Mouse (Mus musculus): ENCODE results near the gene Rap1a. TPM values are rescaled to one million over a fixed set of nuclear protein-coding genes. Genes with fewer than 3 reads are reported as not detected.

Rap1a gene
- total RNA-seq, 2 experiments from 2014 or later: 110 to 115 TPM

- intact Hi-C loops (cut with DNase I): no loop called here
- DNase-seq: no peak
These were observed 6.5 kb upstream of the Rap1a start for GRCm38 (mm10) chr3:105807672-105808071.

DNA sequence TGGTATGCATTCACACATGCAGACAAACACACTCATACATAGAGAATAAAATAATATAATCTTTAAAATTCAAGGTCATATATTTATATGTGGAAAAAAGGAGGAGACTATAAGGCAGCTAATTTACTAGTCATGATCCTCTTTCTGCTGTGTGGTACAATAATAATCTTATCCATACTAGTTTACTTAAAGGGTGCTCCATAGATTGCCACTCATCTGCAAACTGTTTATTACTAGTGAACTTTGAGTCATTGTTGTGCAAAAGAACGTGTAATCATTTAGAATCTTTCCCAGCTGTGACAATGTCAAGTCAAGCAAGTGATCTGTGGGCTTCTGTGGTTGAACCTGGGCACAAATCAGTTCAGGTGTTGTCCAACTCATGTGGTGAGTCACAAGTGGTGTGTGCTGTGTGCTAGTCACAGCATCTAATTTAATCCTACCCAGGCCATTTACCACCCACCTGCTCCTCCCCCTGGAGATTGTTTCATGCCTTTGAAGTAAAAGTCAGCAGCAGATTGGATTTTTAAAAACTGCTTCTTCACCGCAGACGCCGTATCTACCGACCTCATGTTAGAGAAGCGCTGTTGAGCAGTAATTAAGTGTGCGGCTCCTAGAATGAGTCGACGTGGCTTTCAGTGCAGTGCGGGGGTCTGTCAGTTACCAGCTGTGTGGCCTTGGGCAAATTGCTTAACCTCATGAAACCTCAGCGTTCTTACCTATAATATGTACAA is 5.5 kb upstream of the Rap1a start:
- intact Hi-C loops (cut with DNase I): no loop called here
- no peak for DNase-seq

DNA sequence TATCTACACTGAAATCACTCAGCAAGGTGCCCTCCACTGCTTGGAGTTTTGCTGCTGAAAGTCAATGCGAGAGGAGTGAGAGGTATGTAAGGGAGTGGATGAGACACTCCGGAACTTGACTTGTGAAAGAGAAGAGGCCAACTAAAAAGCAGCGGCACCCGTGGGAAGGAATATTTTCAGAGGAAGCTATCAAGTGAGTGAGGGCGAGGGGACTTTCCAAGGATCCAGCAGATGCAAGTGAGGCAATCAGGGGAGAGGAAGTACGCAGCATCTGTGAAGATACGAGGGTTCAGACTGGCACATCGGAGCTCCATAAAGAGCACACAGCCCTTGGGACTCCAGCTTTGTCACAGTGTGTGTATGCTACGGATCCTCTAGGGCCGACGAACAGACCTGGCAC is 2.5 kb upstream of the Rap1a start:
- no peak for DNase-seq
- intact Hi-C loops (cut with DNase I): loop anchor here (2.0 kb wide), 1 partner anchor 21 kb away; no protein-coding TSS in a partner anchor

GRCm38 (mm10) chr3:105800675-105801190 is 403 bp downstream of the Rap1a start:
- intact Hi-C loops (cut with DNase I): loop anchor here (2.0 kb wide), 2 partner anchors 94 to 114 kb away; partner anchors contain the start of gene Ddx20
- DNase-seq: peak in 1 of 2 experiments; percentile 48

GRCm38 (mm10) chr3:105800156-105800674 is 921 bp downstream of the Rap1a start:
- DNase-seq: no peak
- intact Hi-C loops (cut with DNase I): loop anchor here (2.0 kb wide), 2 partner anchors 95 to 113 kb away; partner anchors contain the start of gene Ddx20

DNA sequence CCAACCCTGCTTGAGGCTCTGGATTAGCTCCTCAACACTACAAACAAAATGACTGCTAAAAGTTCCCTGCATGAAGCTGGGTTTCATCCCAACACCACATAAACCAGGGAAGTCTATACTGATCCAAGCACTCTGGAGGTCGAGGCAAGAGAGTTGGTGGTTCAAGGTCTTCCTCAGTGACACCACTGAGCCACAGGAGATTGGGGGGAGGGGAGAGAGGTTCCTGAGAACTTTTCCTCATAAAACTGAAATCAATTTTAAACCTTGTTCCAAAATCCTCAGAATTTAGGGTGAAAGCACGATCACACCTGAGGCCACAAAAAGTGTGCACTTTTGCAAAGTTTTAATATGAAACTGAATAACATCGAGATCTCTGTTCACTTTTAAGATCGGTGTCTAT is 1.8 kb downstream of the Rap1a start:
- DNase-seq: no peak
- intact Hi-C loops (cut with DNase I): loop anchor here (5.0 kb wide), 1 partner anchor 37 kb away; no protein-coding TSS in a partner anchor

- DNase-seq: no peak
- intact Hi-C loops (cut with DNase I): loop anchor here (5.0 kb wide), 1 partner anchor 36 kb away; no protein-coding TSS in a partner anchor
These were observed 2.4 kb downstream of the Rap1a start for GRCm38 (mm10) chr3:105798770-105799169.

- intact Hi-C loops (cut with DNase I): loop anchor here (5.0 kb wide), 1 partner anchor 35 kb away; no protein-coding TSS in a partner anchor
- DNase-seq: no peak
These were observed 3.7 kb downstream of the Rap1a start for GRCm38 (mm10) chr3:105797427-105797826.

DNA sequence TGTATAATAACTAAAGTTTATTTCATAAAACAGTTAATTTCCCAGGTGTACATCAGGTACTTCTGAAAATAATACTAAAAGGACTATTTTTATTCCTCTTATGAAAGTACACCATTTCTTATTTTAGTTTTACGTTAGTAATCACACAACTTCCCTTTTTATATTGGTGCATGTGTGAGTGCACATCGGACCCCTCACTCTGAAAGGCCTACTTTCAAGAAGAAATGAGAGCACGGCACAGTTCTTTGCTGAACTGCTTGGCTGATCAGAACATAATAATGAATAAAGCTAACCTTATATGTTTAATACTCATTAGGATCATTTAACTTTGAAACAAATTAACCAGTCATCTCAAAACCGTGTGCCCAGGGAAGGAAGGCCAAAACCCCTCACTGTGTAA is 4.4 kb downstream of the Rap1a start:
- DNase-seq: no peak
- intact Hi-C loops (cut with DNase I): loop anchor here (5.0 kb wide), 1 partner anchor 34 kb away; no protein-coding TSS in a partner anchor

GRCm38 (mm10) chr3:105794309-105794708 is 6.8 kb downstream of the Rap1a start:
- no peak for DNase-seq
- intact Hi-C loops (cut with DNase I): no loop called here

DNA sequence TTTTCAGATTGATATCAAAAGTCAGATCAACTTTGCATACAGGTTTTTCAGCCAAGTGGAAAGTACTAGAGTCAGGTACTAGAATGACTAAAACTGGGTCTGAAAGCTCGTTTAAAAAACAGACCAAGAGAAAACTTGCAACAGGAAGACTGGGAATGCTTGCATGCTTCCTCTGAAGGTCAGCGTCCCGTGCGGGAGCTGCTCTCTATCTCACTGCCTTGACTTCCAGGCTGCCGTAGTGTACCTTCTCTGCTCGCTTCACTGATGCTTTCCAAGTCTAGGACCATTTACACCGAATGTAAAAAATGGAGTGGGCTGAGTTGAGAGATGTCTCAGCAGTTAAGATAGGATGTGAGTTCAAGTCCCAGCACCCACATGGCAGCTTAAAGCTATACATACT is 8.8 kb downstream of the Rap1a start:
- DNase-seq: no peak
- intact Hi-C loops (cut with DNase I): no loop called here

DNA sequence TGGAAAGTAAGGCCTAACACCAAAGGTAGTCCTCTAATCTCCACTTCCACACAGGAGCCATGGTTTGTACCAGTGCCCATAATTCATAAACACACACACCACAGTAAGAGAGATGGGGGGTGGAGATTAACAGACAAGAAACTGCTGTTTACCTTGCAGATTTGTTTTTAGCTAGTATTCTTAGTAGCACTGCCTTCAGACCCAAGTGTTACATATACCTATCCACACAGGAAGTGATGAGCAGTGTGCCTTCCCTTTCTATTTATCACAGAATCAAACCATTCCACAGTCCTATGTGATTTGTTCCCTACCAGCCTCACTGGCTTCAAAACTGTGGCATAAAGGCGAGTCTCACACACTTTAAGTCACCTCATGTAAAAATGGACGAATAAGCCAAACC is 10.0 kb downstream of the Rap1a start:
- intact Hi-C loops (cut with DNase I): no loop called here
- no peak for DNase-seq

DNA sequence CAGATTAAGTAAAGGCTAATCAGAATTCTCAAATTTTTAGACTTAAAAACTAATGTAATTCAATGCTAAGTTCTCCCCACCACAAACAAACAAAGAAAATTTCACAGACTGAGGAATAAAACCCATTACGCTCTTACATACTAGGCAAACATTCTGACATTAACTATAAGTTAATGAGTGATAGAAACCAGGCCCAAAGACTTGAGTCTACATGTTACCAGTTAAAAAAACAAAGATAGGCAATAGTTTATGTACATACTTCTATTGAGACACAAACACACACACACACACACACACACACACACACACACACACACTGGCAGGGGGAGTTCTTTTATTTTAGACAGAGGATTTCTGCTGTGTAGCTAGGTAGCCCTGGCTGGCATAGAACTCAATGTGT is 10.8 kb downstream of the Rap1a start:
- intact Hi-C loops (cut with DNase I): no loop called here
- DNase-seq: no peak

DNA sequence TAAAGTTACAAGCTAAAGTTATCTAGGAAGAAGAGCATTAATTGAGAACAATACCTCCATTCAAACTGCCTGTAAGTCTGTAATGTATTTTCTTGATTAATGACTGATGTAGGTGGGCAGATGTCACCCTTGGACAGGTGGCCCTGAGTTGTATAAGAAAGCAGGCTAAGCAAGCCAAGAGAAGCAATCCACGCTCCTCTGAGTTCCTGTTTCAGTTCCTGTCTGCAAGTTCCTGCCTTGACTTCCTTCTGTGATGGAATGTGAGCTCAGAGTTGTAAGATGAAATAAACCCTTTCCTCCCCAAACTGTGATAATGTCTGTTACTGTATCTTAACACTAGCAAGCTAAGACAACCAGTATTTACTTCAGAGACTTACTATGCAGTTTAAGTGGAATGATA is 11.4 kb downstream of the Rap1a start:
- no peak for DNase-seq
- intact Hi-C loops (cut with DNase I): no loop called here

GRCm38 (mm10) chr3:105787328-105787727 is 13.8 kb downstream of the Rap1a start:
- intact Hi-C loops (cut with DNase I): no loop called here
- DNase-seq: no peak

DNA sequence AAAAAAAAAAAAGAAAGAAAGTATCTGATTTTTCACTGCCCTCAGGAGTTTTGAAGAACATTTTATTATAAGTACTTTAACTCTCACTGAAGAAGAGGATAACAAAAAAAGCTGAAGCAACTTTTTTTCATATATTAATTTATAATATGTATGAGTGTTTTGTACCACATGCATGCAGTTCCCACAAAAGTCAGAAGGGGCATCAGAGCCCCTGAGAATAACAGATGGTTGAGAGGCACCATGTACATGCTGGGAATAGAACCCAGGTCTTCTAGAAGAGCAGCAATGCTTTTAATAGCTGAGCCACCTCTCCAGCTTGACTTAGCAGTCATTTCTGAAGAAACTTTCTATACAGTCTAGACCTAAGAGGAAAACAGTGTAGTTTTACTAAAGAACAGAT is 15.3 kb downstream of the Rap1a start:
- intact Hi-C loops (cut with DNase I): no loop called here
- no peak for DNase-seq

- no peak for DNase-seq
- intact Hi-C loops (cut with DNase I): no loop called here
These were observed 17.3 kb downstream of the Rap1a start for GRCm38 (mm10) chr3:105783809-105784208.

GRCm38 (mm10) chr3:105782406-105782805 is 18.7 kb downstream of the Rap1a start:
- no peak for DNase-seq
- intact Hi-C loops (cut with DNase I): no loop called here

GRCm38 (mm10) chr3:105777997-105778396 is 23.1 kb downstream of the Rap1a start:
- no peak for DNase-seq
- intact Hi-C loops (cut with DNase I): no loop called here

GRCm38 (mm10) chr3:105774496-105774895 is 26.6 kb downstream of the Rap1a start:
- intact Hi-C loops (cut with DNase I): no loop called here
- DNase-seq: no peak

DNA sequence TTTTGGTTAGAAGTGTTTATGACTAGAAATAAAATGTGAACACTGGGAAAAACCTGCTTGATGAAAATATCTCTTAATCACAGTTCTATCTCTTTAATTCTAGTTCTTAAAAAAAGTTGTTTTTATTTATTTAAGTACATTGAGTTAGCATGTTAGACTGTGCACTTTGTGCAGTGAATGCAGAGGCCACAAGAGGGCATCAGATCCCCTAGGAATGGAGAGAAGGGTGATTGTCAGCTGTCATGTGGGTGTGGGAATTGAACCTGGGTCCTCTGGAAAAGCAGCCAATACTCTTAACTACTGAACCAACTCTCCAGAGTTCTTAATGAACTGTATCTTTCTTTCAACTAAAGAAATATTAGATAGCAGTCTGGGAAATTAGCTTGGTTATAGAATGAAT is 29.6 kb downstream of the Rap1a start:
- intact Hi-C loops (cut with DNase I): no loop called here
- DNase-seq: peak in 1 of 2 experiments; percentile 36

GRCm38 (mm10) chr3:105770836-105771235 is 30.3 kb downstream of the Rap1a start:
- no peak for DNase-seq

More at GRCm38 (mm10) chr3:105770836-105771235, 30.3 kb downstream of the Rap1a start:
- intact Hi-C loops (cut with DNase I): no loop called here

Data from heart, postnatal 36 days (tissue).